Mouse (Mus musculus) heart, adult 8-10 months (tissue): ENCODE results near the gene Nek3. TPM values are rescaled to one million over a fixed set of nuclear protein-coding genes. Genes with fewer than 3 reads are reported as not detected.
A peak's percentile ranks its signal among the peaks of the same experiment; 100 is the strongest.

Experiments used
- DNase-seq: peaks from one replicate; pipeline ENCODE4 v3.0.0; 2022; ENCODE audit warnings: low spot score
- total RNA-seq, 4 experiments: library from RNA; stranded (reverse); gene quantifications; 2 replicates each; pipeline ENCODE4 v1.2.4; 2022

Gene Nek3
- total RNA-seq, 4 experiments from 2014 or later: 1.7 to 2.6 (median 1.8) TPM

DNA sequence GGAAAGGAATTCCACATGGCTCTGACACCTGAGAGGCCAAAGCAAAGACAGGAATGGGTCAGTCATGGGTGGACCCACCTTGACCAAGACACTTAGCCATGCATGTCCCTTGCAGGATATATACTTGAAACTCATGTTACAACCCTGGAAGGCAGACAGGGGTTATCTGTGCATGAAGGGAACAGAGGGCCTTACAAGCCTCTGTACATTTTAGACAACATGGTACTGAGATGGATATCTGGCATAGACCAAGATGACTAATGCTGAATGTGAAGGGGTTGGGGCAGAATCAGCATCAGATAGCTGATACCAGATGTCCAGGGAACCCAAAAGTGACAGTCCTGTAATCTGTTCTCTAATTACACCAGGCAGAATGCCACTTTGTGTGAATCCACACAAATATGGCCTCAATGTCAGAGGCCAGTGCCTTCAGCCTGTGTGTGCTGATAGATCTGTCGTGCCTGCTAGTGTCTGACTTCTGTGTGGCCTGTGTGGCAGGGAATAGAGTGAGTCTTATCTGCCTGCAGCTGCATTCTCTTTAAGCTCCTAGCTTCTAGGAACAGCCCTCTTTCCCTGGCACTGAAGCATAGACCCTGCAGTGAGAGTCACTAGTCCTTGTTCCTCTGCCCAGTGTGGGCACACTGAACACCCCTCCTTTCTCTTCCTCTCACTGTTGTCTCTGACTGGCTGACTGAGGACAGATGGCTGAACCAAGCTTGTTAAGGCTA, 22.3 kb downstream of the Nek3 start:
- DNase-seq: no peak

DNA sequence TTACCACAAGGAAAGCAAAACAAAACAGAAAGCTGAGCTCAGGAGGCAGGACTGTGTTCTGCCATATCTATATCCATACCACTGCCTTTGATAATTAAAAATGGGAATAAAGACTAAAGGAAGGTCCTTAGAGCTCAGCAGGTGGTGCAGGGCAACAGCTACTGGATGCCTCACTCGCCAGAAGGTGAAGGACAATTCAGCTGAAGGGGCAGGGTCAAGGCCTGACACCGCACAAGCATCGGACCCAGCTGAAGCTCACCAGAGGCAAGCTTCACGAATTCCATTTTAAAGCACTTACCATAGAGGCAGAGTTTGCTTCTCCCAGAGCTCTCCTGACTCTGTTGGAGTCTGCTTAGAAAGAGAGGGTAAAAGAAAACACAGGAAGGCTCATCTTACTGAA, 23.6 kb downstream of the Nek3 start:
- no peak for DNase-seq

DNA sequence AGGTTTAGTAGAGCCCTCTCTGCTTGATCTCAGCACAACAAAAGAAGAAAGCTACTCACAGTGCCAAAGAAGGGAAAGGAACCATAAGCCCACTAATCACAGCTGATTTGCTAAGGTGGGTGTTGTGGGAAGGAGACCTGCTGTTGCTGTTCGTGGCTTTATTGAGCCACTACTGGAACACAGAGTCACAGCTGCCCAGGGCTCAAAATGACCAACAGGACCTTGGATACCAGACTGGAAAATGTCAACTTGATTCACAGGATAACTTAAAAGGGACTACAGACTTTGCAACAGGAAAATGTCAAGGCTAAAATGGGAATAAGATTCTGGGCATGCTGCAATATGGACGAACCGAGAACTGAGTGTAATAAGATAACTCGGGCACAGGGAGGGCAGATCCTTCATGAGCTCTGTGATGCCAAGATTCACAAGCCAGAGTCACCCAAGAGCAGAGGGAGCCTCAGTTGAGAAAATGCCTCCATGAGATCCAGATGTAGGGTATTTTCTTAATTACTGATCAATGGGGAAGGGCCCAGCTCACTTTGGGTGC, 24.3 kb downstream of the Nek3 start:
- DNase-seq: no peak

GRCm38 (mm10) chr8:22136462-22136861, 29.8 kb downstream of the Nek3 start:
- peak; percentile 41 for DNase-seq

DNA sequence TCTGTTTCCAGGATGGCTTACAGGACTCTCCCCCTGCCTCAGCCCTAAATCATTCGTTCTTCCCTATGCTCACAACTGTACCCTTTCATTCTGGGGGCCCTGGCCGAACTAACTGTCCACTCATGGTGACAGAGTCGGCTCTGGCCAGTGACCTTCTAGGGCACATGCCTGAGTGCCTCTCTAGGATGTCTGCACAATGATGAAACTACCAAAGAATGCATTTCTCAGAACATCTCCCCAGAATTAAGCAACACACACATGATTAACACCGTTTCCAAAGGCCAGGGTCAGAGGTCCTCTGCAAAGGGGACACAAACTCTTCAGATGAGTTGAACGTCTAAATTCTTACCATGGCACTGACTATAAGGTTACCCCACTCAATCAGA, 31.5 kb downstream of the Nek3 start:
- DNase-seq: no peak

- DNase-seq: no peak
Observed at GRCm38 (mm10) chr8:22134078-22134749, 32.0 kb downstream of the Nek3 start.

DNA sequence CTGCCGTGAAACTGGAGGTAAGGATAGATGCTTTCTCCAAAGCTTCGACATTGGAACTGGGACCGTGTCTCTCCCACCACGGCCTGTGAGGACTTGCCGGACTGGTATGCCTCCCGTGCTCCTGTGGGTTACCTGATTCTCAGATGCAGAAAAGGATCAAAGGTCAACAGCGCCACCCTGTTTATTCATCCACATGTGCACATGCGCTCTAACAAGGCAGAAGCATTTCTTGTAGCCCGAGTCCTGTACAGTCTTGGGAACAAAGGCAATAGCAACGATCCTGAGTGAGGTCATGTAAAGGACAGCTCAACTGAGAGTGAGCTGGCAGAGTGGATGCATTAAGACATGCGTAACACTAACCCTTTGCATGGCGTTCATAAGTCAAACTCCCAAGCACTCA, 34.2 kb downstream of the Nek3 start:
- no peak for DNase-seq

DNA sequence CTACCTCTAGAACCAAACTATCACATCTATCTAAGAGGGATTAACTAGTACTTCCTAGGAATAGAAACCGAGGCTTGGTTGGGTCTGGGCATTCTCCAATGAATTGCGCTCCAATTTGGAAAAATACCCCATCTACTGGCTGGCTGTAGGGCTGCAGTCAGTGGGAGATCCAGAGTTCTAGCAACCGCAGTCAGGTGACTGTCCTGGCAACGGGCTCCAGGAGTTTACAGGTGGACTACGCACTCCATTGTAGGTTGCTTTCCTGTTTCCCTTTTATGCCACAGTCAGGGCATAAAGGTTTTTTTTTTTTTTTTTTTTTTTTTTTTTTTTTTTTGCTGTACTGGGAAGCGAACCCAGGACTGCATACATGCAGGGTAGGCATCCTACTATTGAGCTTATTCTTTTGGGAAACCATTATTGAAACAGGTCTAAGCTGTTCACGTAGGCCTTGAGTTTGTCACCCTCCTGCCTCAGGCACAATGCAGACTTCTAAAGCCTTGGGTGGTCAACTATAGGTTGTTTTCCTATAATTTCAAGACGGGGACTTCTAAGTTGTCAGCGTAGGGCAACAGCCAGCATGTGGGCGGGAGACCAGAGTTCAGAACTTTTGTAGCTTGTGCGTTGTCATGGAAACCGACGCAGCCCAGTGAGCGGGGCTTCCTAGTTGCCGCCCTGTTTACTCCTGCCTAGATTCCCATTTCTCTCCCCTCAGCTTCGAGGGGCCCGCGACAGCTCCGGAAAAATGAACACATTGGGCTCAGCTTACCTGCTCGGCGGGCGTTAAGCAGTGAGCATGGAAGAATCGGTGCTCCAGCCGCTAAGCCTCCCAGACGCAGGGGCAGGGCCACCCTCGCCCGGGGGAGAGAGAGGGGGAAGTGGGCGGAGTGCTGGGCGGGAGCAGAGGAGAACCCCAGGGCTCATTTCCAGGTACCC, 41.7 kb downstream of the Nek3 start, which contains the start of gene Nek5:
Gene Nek5, minus strand, starts transcription at position 834 of the 933 bp plus-strand sequence.
- no peak for DNase-seq

GRCm38 (mm10) chr8:22107020-22107419, 59.2 kb downstream of the Nek3 start:
- DNase-seq: no peak

DNA sequence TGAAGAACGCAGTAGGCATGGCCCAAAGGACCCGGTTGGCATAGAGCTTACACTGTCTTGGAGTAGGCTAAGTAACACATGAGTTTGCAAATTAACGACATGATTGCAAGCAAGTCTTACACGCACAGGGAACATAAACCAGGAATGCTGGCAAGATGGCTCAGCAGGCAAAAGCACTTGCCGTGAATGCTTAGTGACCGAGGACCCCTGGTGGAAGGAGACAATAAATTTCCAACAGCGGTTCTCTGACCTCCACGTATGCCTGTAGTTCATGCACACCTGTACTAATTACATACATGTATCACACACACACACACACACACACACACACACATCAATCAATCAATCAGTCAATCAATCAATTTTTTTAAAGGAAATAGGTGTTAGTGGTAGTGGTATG, 74.7 kb downstream of the Nek3 start:
- DNase-seq: no peak

GRCm38 (mm10) chr8:22089226-22089625, 77.0 kb downstream of the Nek3 start:
- DNase-seq: no peak

DNA sequence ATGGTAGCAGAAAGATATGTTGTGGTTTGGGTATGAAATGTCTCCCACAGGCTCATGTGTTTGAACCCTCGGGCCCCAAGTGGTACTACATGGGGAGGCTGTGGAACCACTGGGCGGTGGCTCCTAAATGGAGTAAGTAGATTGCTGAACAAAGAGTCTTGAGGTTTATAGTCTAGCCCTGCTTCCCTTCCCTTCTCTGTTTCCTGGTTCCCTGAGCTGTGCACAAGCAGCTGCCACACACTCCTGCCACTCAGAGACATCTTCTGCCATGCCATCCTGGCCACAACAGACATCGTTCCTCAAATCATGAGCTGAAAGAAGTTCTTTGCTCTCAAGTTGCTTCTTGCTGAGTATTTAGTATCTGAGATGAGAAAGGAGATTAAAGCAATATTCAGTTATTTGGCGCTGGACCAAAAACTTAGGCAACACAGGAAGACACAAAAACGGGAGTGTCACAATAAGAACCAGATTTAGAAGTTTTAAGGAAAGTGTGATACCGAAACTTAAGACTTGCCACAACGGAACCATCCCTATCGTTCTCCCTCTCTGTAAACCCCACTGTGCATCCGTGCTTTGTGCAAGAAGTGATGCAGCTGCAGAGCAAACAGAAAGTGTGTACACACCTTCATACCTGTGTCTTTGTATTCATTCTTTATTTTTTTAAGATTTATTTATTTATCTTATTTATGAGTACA, 86.8 kb downstream of the Nek3 start:
- no peak for DNase-seq

Other genes starting within 250 kb of the Nek3 start
- not detected for gene Defb15, start 233.7 kb downstream of the Nek3 start, total RNA-seq
- not detected for gene Defb35, start 228.1 kb downstream of the Nek3 start, total RNA-seq
- gene Defb13, start 219.7 kb downstream of the Nek3 start, total RNA-seq: not detected
- not detected for gene Fam90a1a, start 207.7 kb downstream of the Nek3 start, total RNA-seq
- not detected for gene Ccdc70, start 196.7 kb downstream of the Nek3 start, total RNA-seq
- under 1 TPM; 0.09 to 0.13 (median 0.12) TPM for gene Atp7b, start 106.1 kb downstream of the Nek3 start, total RNA-seq
- gene Alg11, start 105.7 kb downstream of the Nek3 start, total RNA-seq: 1 to 10 TPM; 7.3 to 8.8 (median 8.5) TPM
- gene Nek5, start 41.4 kb downstream of the Nek3 start, total RNA-seq: not detected
- gene Ckap2, start 19.4 kb upstream of the Nek3 start, total RNA-seq: 1 to 10 TPM in 1 of 4 experiments, under 1 TPM in 3; 0.19 to 1.6 (median 0.38) TPM
- 10 to 100 TPM; 20.1 to 22.2 (median 21.0) TPM for gene Vps36, start 26.4 kb upstream of the Nek3 start, total RNA-seq
- 1 to 10 TPM; 3.8 to 4.5 (median 4.3) TPM for gene Thsd1, start 60.9 kb upstream of the Nek3 start, total RNA-seq
- not detected for gene Tpte, start 117.0 kb upstream of the Nek3 start, total RNA-seq
- gene Slc25a15, start 232.2 kb upstream of the Nek3 start, total RNA-seq: 10 to 100 TPM; 11.7 to 13.1 (median 12.4) TPM
- gene Mrps31, start 244.9 kb upstream of the Nek3 start, total RNA-seq: 10 to 100 TPM; 53.1 to 67.7 (median 55.5) TPM